Mouse (Mus musculus): ENCODE measurements around the gene Hapln2. TPM values are rescaled to one million over a fixed set of nuclear protein-coding genes. Genes with fewer than 3 reads are reported as not detected.

The Hapln2 gene
- total and polyA plus RNA-seq, 2 experiments from 2014 or later, result 0.31 to 0.38 TPM

DNA sequence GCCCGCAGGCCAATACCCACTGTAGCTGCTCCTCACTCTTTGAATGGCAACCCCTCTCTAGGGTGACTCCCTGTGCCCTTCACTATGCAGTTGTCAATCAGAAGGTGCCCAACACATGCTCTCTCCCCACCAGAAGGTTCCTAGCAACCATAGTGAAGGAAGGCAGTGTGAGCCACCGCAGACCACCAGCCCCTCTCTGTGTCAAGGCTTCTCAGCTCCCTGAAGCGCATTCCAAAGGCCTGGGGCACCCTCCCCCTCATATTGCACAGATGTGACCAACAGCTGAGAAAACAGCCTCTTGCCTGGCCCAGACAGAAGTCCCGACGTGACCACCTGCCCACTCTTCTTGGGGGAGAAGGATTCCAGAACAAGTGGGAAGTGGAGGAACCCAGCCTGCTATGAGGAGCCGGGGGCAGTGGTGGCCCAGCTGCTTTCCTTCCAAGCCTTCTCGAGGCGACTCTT lies 55.1 kb downstream of the Hapln2 start:
- 0 out of 2 replicates have a peak, but pooled peaks cover 5% of the 10 kb centered on the region for H3K27me3 ChIP-seq (ENCODE audit: insufficient read depth, low read length)
- 0 out of 2 replicates have a peak, but pooled peaks cover 5% of the 10 kb centered on the region for H3K4me1 ChIP-seq (ENCODE audit: insufficient read depth)
- whole genome bisulfite sequencing, result 11% methylated on average over 8 of the region's 8 CpGs
- peak overlapping the region; percentile 91 for H3K4me2 ChIP-seq (ENCODE audit: low read depth)
- TF ChIP-seq CTCF (IDR thresholded peaks at IDR 0.05; ENCODE audit: low read depth), result no peak
- H3K4me3 ChIP-seq (ENCODE audit: low read depth, low read length), result peak overlapping the region; percentile 51
- no peak overlapping the region for H3K27ac ChIP-seq (ENCODE audit: low read depth, low read length)
- no peaks in the 10 kb centered on the region for H3K9me3 ChIP-seq (ENCODE audit: low read length)
- H3K36me3 ChIP-seq (ENCODE audit: insufficient read depth), result no peaks in the 10 kb centered on the region
- peak overlapping the region; percentile 47; the same call in 1 of the 2 replicates for H3K9ac ChIP-seq
- ATAC-seq (peak; percentile 18; the same call in 1 of the 2 replicates), DNase-seq (no peak)

Other genes with a start within 250 kb of the Hapln2 start
- 1.5 and 2.2 TPM in 2 replicates for gene Ntrk1, start 232.4 kb downstream of the Hapln2 start, total RNA-seq (2014; rRNA removed)
- 1.7 and 2.9 TPM in 2 replicates for gene Ntrk1, start 232.4 kb downstream of the Hapln2 start, polyA plus RNA-seq (2015; fragmentation: Nextera tagmentation; extraction: Ambion mirVana)
- 0.54 and 8.7 TPM in 2 replicates for gene Insrr, start 230.6 kb downstream of the Hapln2 start, total RNA-seq (2014; rRNA removed)
- 0.23 TPM in 2 replicates for gene Insrr, start 230.6 kb downstream of the Hapln2 start, polyA plus RNA-seq (2015; fragmentation: Nextera tagmentation; extraction: Ambion mirVana)
- 10.4 and 12.3 TPM in 2 replicates for gene Pear1, start 203.3 kb downstream of the Hapln2 start, total RNA-seq (2014; rRNA removed)
- gene Pear1, start 203.3 kb downstream of the Hapln2 start, polyA plus RNA-seq (2015; fragmentation: Nextera tagmentation; extraction: Ambion mirVana), result 4.3 and 4.9 TPM in 2 replicates
- not detected in 2 replicates for gene Sh2d2a, start 180.8 kb downstream of the Hapln2 start, total RNA-seq (2014; rRNA removed)
- not detected in 2 replicates for gene Sh2d2a, start 180.8 kb downstream of the Hapln2 start, polyA plus RNA-seq (2015; fragmentation: Nextera tagmentation; extraction: Ambion mirVana)
- 74.2 and 77.1 TPM in 2 replicates for gene Prcc, start 142.0 kb downstream of the Hapln2 start, total RNA-seq (2014; rRNA removed)
- gene Prcc, start 142.0 kb downstream of the Hapln2 start, polyA plus RNA-seq (2015; fragmentation: Nextera tagmentation; extraction: Ambion mirVana), result 20.6 and 23.0 TPM in 2 replicates
- gene Hdgf, start 121.3 kb downstream of the Hapln2 start, total RNA-seq (2014; rRNA removed), result 116 and 121 TPM in 2 replicates
- gene Hdgf, start 121.3 kb downstream of the Hapln2 start, polyA plus RNA-seq (2015; fragmentation: Nextera tagmentation; extraction: Ambion mirVana), result 147 and 160 TPM in 2 replicates
- 47.0 and 68.4 TPM in 2 replicates for gene Mrpl24, start 108.1 kb downstream of the Hapln2 start, total RNA-seq (2014; rRNA removed)
- 43.4 and 45.7 TPM in 2 replicates for gene Mrpl24, start 108.1 kb downstream of the Hapln2 start, polyA plus RNA-seq (2015; fragmentation: Nextera tagmentation; extraction: Ambion mirVana)
- 29.1 and 31.9 TPM in 2 replicates for gene Isg20l2, start 97.3 kb downstream of the Hapln2 start, total RNA-seq (2014; rRNA removed)
- gene Isg20l2, start 97.3 kb downstream of the Hapln2 start, polyA plus RNA-seq (2015; fragmentation: Nextera tagmentation; extraction: Ambion mirVana), result 16.1 and 19.3 TPM in 2 replicates
- gene Rrnad1, start 96.9 kb downstream of the Hapln2 start, total RNA-seq (2014; rRNA removed), result 19.3 and 31.8 TPM in 2 replicates
- 10.9 and 15.6 TPM in 2 replicates for gene Rrnad1, start 96.9 kb downstream of the Hapln2 start, polyA plus RNA-seq (2015; fragmentation: Nextera tagmentation; extraction: Ambion mirVana)
- 16.8 and 17.4 TPM in 2 replicates for gene Crabp2, start 78.9 kb downstream of the Hapln2 start, total RNA-seq (2014; rRNA removed)
- 24.7 and 28.1 TPM in 2 replicates for gene Crabp2, start 78.9 kb downstream of the Hapln2 start, polyA plus RNA-seq (2015; fragmentation: Nextera tagmentation; extraction: Ambion mirVana)
- gene Nes, start 56.5 kb downstream of the Hapln2 start, total RNA-seq (2014; rRNA removed), result 32.4 and 39.2 TPM in 2 replicates
- gene Nes, start 56.5 kb downstream of the Hapln2 start, polyA plus RNA-seq (2015; fragmentation: Nextera tagmentation; extraction: Ambion mirVana), result 14.5 and 17.9 TPM in 2 replicates
- gene Bcan, start 27.4 kb downstream of the Hapln2 start, total RNA-seq (2014; rRNA removed), result 140 and 146 TPM in 2 replicates
- gene Bcan, start 27.4 kb downstream of the Hapln2 start, polyA plus RNA-seq (2015; fragmentation: Nextera tagmentation; extraction: Ambion mirVana), result 99.1 and 133 TPM in 2 replicates
- 9.8 and 10.6 TPM in 2 replicates for gene Gpatch4, start 15.5 kb upstream of the Hapln2 start, total RNA-seq (2014; rRNA removed)
- gene Gpatch4, start 15.5 kb upstream of the Hapln2 start, polyA plus RNA-seq (2015; fragmentation: Nextera tagmentation; extraction: Ambion mirVana), result 34.6 and 35.5 TPM in 2 replicates
- gene Naxe, start 30.9 kb upstream of the Hapln2 start, total RNA-seq (2014; rRNA removed), result 78.9 and 81.6 TPM in 2 replicates
- 161 and 170 TPM in 2 replicates for gene Naxe, start 30.9 kb upstream of the Hapln2 start, polyA plus RNA-seq (2015; fragmentation: Nextera tagmentation; extraction: Ambion mirVana)
- gene Ttc24, start 50.7 kb upstream of the Hapln2 start, total RNA-seq (2014; rRNA removed), result 0.05 and 0.08 TPM in 2 replicates
- gene Ttc24, start 50.7 kb upstream of the Hapln2 start, polyA plus RNA-seq (2015; fragmentation: Nextera tagmentation; extraction: Ambion mirVana), result not detected in 2 replicates
- 3.1 and 6.8 TPM in 2 replicates for gene Iqgap3, start 54.4 kb upstream of the Hapln2 start, total RNA-seq (2014; rRNA removed)
- 1.6 and 2.0 TPM in 2 replicates for gene Iqgap3, start 54.4 kb upstream of the Hapln2 start, polyA plus RNA-seq (2015; fragmentation: Nextera tagmentation; extraction: Ambion mirVana)
- 45.0 and 53.0 TPM in 2 replicates for gene Mef2d, start 114.8 kb upstream of the Hapln2 start, total RNA-seq (2014; rRNA removed)
- gene Mef2d, start 114.8 kb upstream of the Hapln2 start, polyA plus RNA-seq (2015; fragmentation: Nextera tagmentation; extraction: Ambion mirVana), result 30.9 and 34.0 TPM in 2 replicates
- 0.19 TPM in 1 of 2 replicates, not detected in the other for gene Rhbg, start 227.1 kb upstream of the Hapln2 start, total RNA-seq (2014; rRNA removed)
- 0.21 and 0.25 TPM in 2 replicates for gene Rhbg, start 227.1 kb upstream of the Hapln2 start, polyA plus RNA-seq (2015; fragmentation: Nextera tagmentation; extraction: Ambion mirVana)

Data from forebrain, postnatal 0 days (tissue).